Mouse (Mus musculus): ENCODE results near the gene Smg1.

GRCm38 (mm10) chr7:118283186-118283585, 39.7 kb upstream of the Smg1 start:
- peak in 1 of 2 experiments; percentile 27; a peak in 1 of 4 replicates for TF ChIP-seq CTCF (conservative IDR thresholded peaks at IDR 0.05 in 1 of 2, IDR thresholded peaks at IDR 0.05 in 1 of 2; ENCODE audit: low read depth in 2 of 2, low read length in 2 of 2)
- no peak for TF ChIP-seq ZMIZ1 (IDR thresholded peaks at IDR 0.05; ENCODE audit: low read depth, low read length)
- TF ChIP-seq HCFC1 (IDR thresholded peaks at IDR 0.05; ENCODE audit: low read depth, low read length) = no peak
- TF ChIP-seq POLR2A (IDR thresholded peaks at IDR 0.05; ENCODE audit: low read depth, low read length) = no peak
